Mouse (Mus musculus) heart, embryonic 11.5 days (tissue): ENCODE measurements at regions not wholly inside any gene's neighbourhood (a gene's known extent, or its start where the extent isn't known, plus 50 kb on each side); places are given as distances from the start of the nearest gene placed in this dataset.

Experiments
- ATAC-seq: fragments of 200-750 bp; cut with Nextera tagmentation; replicated peaks from 2 replicates; pipeline ENCODE4 v1.8.0; 2017; ENCODE audit warnings: moderate library complexity; ENCODE audit not compliant: insufficient number of reproducible peaks, low FRiP score, low TSS enrichment
- H3K27ac ChIP-seq: fragments of 300-500 bp; sonication (generic); 2 replicates; pipeline ENCODE4 v1.5.1; 2014; ENCODE audit warnings: mild to moderate bottlenecking, low read depth, low read length
- H3K27me3 ChIP-seq: fragments of 300-500 bp; sonication (generic); 2 replicates; pipeline ENCODE4 v1.6.1; 2014; ENCODE audit warnings: mild to moderate bottlenecking, low read length, mixed read lengths; ENCODE audit not compliant: control insufficient read depth, insufficient read depth
- H3K36me3 ChIP-seq: fragments of 300-500 bp; sonication (generic); 2 replicates; pipeline ENCODE4 v1.6.1; 2014; ENCODE audit warnings: mild to moderate bottlenecking, low read length, moderate library complexity, mixed read lengths; ENCODE audit not compliant: control insufficient read depth, insufficient read depth
- H3K4me1 ChIP-seq: fragments of 300-500 bp; sonication (generic); 2 replicates; pipeline ENCODE4 v1.6.1; 2014; ENCODE audit warnings: low read length; ENCODE audit not compliant: control insufficient read depth, insufficient read depth
- H3K4me2 ChIP-seq: fragments of 300-500 bp; sonication (generic); 2 replicates; pipeline ENCODE4 v1.6.1; 2014; ENCODE audit warnings: mild to moderate bottlenecking, moderate library complexity
- H3K4me3 ChIP-seq: fragments of 300-500 bp; sonication (generic); 2 replicates; pipeline ENCODE4 v1.5.1; 2014; ENCODE audit warnings: low read depth, low read length
- H3K9ac ChIP-seq: fragments of 300-500 bp; sonication (generic); 2 replicates; pipeline ENCODE4 v1.6.1; 2014; ENCODE audit warnings: mild to moderate bottlenecking, low read depth, low read length, moderate library complexity
- H3K9me3 ChIP-seq: fragments of 300-500 bp; sonication (generic); replicated peaks from 2 replicates; pipeline ENCODE4 v1.6.1; 2016; ENCODE audit warnings: low read length; ENCODE audit not compliant: control insufficient read depth
- WGBS: fragments of 180-500 bp; shearing (Covaris S2); extraction: QIAGEN DNeasy Blood & Tissue Kit; methylation state at CpG from one replicate; pipeline ENCODE4 v1.1.7; 2014; ENCODE audit not compliant: insufficient replicate concordance; 5-methylcytosine and 5-hydroxymethylcytosine counted together

GRCm38 (mm10) chr15:97620261-97620660, 85.4 kb downstream of the Rpap3 start:
- Histone ChIP-seq H3K9me3 (no peaks in the 10 kb centered on the region), H3K27ac (no peak overlapping the region), H3K4me1 (no peaks in the 10 kb centered on the region), H3K36me3 (no peaks in the 10 kb centered on the region), H3K4me2 (no peak overlapping the region), H3K27me3 (no peaks in the 10 kb centered on the region), H3K4me3 (no peak overlapping the region), H3K9ac (no peak overlapping the region)
- 63% methylated on average over 6 of the region's 6 CpGs for WGBS
- ATAC-seq = no peak

- H3K27ac ChIP-seq = no peak overlapping the region
- no peaks in the 10 kb centered on the region for H3K36me3 ChIP-seq
- no peaks in the 10 kb centered on the region for H3K27me3 ChIP-seq
- no peaks in the 10 kb centered on the region for H3K4me1 ChIP-seq
- H3K9me3 ChIP-seq = no peaks in the 10 kb centered on the region
- no peak overlapping the region for H3K4me3 ChIP-seq
- no peak overlapping the region for H3K4me2 ChIP-seq
- H3K9ac ChIP-seq = no peak overlapping the region
- 80% methylated on average over 7 of the region's 7 CpGs for WGBS
- no peak for ATAC-seq
Measured at GRCm38 (mm10) chr15:97619764-97620163, 85.9 kb downstream of the Rpap3 start.

DNA sequence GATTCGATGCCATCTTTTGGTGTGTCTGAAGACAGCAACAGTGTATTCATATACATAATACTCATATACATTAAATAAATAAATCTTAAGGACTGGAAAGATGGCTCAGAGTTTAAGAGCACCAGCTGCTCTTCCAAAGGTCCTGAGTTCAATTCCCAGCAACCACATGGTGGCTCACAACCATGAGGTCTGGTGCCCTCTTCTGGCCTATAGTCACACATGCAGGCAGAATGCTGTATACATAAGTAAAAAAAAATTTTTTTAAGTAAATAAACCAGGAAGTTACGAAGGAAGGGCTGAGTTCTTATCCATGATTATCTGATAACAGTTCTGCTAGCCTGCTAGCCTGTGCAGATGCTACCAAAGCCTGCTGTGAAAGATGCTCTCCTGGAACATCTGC, 93.3 kb downstream of the Rpap3 start:
- Histone ChIP-seq H3K9me3 (no peaks in the 10 kb centered on the region), H3K27me3 (no peaks in the 10 kb centered on the region), H3K36me3 (no peaks in the 10 kb centered on the region), H3K27ac (no peak overlapping the region), H3K9ac (no peak overlapping the region), H3K4me3 (no peak overlapping the region), H3K4me2 (no peak overlapping the region), H3K4me1 (no peaks in the 10 kb centered on the region)
- no peak for ATAC-seq
- WGBS = 84% methylated on average over 2 of the region's 2 CpGs

DNA sequence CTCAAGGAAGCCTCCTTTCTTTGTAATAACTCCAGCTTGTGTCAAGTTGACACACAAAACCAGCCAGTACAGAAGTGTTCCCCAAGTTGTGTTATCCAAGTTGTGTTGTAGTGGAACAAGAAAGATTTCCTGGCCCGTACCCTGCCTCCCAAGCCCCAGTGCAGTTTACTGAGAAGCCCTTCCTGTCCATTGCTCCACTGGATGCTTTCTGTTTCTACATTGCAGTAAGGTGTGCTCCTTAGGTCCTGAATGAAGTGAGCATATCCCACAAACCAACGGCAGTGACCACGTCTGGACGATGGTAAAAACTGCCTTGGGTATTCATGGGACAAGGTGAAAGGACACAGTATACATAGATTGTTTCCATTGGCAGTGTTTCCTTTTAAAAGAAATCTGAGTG, 94.9 kb downstream of the Rpap3 start:
- no peak overlapping the region for H3K9ac ChIP-seq
- no peak overlapping the region for H3K4me3 ChIP-seq
- H3K36me3 ChIP-seq = no peaks in the 10 kb centered on the region
- H3K9me3 ChIP-seq = no peaks in the 10 kb centered on the region
- ATAC-seq = no peak
- H3K27me3 ChIP-seq = no peaks in the 10 kb centered on the region
- H3K4me2 ChIP-seq = no peak overlapping the region
- no peaks in the 10 kb centered on the region for H3K4me1 ChIP-seq
- WGBS = 85% methylated on average over 4 of the region's 4 CpGs
- H3K27ac ChIP-seq = no peak overlapping the region

- no peaks in the 10 kb centered on the region for H3K4me1 ChIP-seq
- no peaks in the 10 kb centered on the region for H3K36me3 ChIP-seq
- H3K4me2 ChIP-seq = no peak overlapping the region
- no peak for ATAC-seq
- H3K9me3 ChIP-seq = no peaks in the 10 kb centered on the region
- H3K9ac ChIP-seq = no peak overlapping the region
- WGBS = 75% methylated on average over 7 of the region's 7 CpGs
- H3K27me3 ChIP-seq = no peaks in the 10 kb centered on the region
- no peak overlapping the region for H3K27ac ChIP-seq
- no peak overlapping the region for H3K4me3 ChIP-seq
Measured at GRCm38 (mm10) chr15:97609496-97609895, 96.1 kb downstream of the Rpap3 start.

- Histone ChIP-seq H3K9ac (no peak overlapping the region), H3K4me3 (no peak overlapping the region), H3K4me1 (no peaks in the 10 kb centered on the region), H3K27ac (no peak overlapping the region), H3K4me2 (no peak overlapping the region), H3K36me3 (no peaks in the 10 kb centered on the region), H3K27me3 (no peaks in the 10 kb centered on the region), H3K9me3 (no peaks in the 10 kb centered on the region)
- WGBS = 81% methylated on average over 7 of the region's 7 CpGs
- ATAC-seq = no peak
Measured at GRCm38 (mm10) chr15:97608651-97609050, 97.0 kb downstream of the Rpap3 start.

DNA sequence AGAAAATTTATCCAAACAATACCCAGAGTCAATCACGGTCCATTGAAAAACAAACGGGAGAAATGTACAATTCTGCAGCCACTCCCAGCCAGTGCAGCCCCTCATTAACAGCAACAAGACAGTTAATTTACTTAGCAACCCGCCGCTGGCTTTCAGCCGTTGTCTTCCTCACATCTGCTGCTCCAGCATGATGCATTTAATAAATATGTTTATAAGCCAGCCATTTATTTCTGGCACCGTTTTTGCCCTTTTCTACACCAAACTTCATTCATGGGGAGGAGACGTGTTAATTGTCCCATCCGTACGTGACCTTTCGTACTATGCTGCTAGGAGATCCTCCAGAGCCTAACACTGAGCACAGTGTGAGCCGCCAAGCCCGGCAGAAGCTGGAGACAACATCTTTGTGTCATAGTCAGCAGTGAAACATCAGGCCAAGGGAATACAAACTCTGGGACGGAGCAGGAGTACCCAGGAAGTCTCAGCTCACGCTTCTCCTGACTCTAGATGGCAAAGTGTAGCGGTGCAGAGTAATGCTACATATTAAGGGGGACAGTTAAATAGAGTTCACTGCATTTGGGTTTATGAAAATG, 97.9 kb downstream of the Rpap3 start:
- Histone ChIP-seq H3K9me3 (no peaks in the 10 kb centered on the region), H3K27me3 (no peaks in the 10 kb centered on the region), H3K36me3 (no peaks in the 10 kb centered on the region), H3K4me1 (no peaks in the 10 kb centered on the region), H3K4me2 (no peak overlapping the region), H3K9ac (no peak overlapping the region), H3K4me3 (no peak overlapping the region), H3K27ac (no peak overlapping the region)
- no peak for ATAC-seq
- 81% methylated on average over 15 of the region's 15 CpGs for WGBS

DNA sequence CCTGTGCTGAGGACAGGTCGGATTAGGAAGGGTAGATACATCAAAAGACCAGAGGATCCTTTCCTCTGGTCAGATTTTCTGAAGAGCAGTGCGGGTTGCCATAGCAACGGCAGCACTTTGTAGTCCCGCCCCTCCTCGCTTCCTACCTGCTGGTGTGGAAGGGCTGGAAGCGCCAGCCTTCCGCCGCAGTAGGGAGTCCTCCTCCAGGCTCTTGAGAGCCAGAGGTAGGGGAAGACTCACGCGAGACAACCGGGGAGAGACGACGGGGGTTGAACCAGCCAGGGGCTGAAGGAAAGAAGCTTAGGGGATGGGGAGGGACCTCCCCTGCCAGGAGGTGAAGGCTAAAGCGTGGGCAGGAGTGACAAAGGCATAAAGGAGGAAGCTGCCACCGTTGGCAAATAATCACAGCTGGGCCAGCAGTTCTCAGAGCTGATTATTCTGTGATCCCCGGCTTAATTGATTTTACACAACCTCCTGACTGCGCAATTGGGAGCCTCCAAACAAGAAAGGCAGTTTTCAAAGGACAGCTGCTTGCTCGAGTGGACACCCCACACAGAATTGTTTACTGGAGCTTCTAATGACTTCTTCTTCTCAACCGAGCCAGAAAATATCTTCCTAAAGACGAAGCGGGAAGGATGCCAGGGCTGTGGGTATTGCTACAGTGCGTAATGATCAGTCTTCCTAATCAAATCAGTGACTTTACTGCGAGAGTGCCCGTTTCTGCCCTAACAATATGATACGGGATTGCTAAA, 98.8 kb downstream of the Rpap3 start:
- ATAC-seq = no peak
- H3K4me2 ChIP-seq = peak overlapping the region; percentile 65
- H3K27ac ChIP-seq = no peak overlapping the region
- H3K4me3 ChIP-seq = peak overlapping the region; percentile 27
- no peaks in the 10 kb centered on the region for H3K9me3 ChIP-seq
- WGBS = 17% methylated on average over 25 of the region's 25 CpGs
- no peaks in the 10 kb centered on the region for H3K4me1 ChIP-seq
- H3K9ac ChIP-seq = peak overlapping the region; percentile 2; the same call in 1 of the 2 replicates
- no peaks in the 10 kb centered on the region for H3K36me3 ChIP-seq
- H3K27me3 ChIP-seq = no peaks in the 10 kb centered on the region

GRCm38 (mm10) chr15:97606232-97606629, 99.4 kb downstream of the Rpap3 start:
- no peaks in the 10 kb centered on the region for H3K4me1 ChIP-seq
- H3K9me3 ChIP-seq = no peaks in the 10 kb centered on the region
- H3K27ac ChIP-seq = no peak overlapping the region
- H3K36me3 ChIP-seq = no peaks in the 10 kb centered on the region
- peak overlapping the region; percentile 65 for H3K4me2 ChIP-seq
- peak overlapping the region; percentile 27 for H3K4me3 ChIP-seq
- no peak for ATAC-seq
- WGBS = 44% methylated on average over 6 of the region's 6 CpGs
- H3K9ac ChIP-seq = no peak overlapping the region
- no peaks in the 10 kb centered on the region for H3K27me3 ChIP-seq
